Mouse (Mus musculus) stomach, postnatal 0 days (tissue): ENCODE results near the gene Ndufa3.

Source experiments
- CTCF ChIP-seq: IDR thresholded peaks from 2 replicates; pipeline ENCODE4 v1.5.1; 2016; ENCODE audit warnings: antibody characterized with exemption, low read depth, mild to moderate bottlenecking, moderate library complexity
- EP300 ChIP-seq: optimal IDR thresholded peaks from 2 replicates; pipeline ENCODE3; 2016; ENCODE audit warnings: antibody characterized with exemption

- TF ChIP-seq CTCF, result no peak
- no peak for TF ChIP-seq EP300
These were observed 23.3 kb upstream of the Ndufa3 start for GRCm38 (mm10) chr7:3593855-3594254.
